Mouse (Mus musculus) T-cell, adult 2 months (primary cell): ENCODE data around the gene Upk3bl.
"Not testable (repeated sequence)": the region's sequence is repeated elsewhere in the genome, so short reads cannot be mapped to it uniquely, and the experiment has no call there.

Experiments used
- DNase-seq: peaks from one replicate; pipeline ENCODE4 v3.0.0; 2022; ENCODE audit warnings: low spot score

Gene Upk3bl

GRCm38 (mm10) chr5:136048541-136048940 lies 5.8 kb upstream of the Upk3bl start:
- not testable (repeated sequence) for DNase-seq

GRCm38 (mm10) chr5:136049926-136050325 lies 4.4 kb upstream of the Upk3bl start:
- no peak for DNase-seq

DNA sequence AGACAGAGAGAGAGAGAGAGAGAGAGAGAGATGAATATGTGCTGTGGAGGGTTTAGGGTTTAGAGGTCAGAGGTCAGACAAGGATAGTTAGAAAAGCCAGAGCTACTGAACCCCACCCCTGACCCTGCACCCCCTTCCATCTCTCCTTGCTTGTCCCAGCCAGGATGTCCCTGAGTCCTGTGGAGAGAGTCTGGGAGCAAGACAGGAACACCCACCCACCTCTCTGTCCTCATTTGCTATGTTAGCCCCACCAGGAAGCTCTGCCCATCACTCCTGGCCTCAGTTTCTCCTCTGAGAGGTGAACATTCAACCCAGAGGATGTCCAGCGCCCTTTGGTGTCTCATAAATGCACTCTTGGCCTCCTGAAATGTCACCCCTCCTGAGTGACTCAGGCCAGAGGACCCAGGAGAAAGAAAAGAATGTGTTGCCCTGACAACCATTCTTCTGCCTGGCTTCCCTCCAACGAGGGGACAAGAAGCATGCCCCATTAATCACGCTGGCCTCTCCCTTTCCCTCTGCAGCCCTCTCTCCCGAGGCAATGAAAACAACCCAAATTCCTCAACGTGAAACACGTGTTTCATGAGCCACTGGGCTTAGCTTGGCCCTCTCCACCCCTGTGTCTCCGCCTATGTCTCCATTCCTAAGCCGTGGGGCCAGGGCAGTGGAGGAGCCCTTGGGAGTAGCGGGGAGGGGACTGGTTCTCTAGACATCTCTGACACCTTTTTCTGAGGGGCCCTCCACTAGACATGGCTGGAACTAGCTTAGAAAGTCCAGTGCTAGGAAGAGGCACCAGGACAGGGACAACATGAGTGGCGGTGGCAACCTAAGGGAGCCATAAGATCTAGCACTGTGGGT lies 2.8 kb upstream of the Upk3bl start:
- no peak for DNase-seq

DNA sequence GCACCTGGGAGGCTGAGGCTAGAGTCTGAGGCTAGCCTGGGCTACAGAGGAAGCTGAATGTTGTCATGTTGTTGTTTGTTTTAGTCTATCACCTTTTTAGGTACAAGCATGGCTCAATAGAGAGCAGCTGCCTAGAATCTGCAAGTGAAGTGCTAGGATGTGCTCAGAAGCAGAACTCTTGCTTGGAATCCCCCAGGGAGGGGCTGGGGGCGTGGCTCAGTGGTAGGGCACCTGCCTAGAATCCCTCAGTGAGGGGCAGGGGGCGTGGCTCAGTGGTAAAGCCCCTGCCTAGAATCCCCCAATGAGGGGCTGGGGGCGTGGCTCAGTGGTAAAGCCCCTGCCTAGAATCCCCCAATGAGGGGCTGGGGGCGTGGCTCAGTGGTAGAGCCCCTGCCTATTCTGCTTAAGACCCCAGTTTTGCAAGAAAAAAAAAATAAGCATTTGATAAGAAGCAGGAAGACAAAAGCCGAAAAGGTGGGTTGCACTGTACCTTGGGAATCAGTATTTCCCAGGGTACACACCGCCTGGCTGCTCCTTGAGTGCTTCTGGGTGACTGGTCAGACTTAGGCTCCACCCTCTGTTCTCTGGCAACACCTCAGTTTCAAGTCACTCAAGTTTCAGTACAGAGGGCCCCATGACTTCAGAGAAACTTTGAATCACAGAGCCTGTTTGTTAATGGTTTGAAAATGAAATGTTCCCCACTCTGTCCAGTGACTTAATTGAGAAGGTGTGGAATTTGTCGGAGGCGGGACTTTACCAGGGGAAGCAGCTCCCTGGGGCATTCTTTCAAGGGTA lies 1.2 kb upstream of the Upk3bl start:
- DNase-seq, result no peak

DNA sequence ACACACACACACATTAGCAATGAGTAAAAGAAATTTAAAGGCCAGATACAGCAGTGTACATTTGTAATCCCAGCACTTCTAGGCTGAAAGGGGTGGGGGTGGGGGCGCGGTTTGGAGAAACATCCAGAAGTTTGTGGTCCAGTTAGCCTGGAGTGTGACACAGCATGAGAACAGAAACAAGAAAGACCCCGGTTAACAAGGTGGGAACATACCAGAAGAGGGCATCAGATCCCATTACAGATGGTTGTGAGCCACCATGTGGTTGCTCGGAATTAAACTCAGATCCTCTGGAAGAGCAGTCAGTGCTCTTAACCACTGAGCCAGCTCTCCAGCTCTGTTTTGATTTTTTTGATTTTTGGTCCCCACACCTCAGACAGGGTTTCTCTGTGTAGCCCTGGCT lies 1.8 kb downstream of the Upk3bl start:
- no peak for DNase-seq

DNA sequence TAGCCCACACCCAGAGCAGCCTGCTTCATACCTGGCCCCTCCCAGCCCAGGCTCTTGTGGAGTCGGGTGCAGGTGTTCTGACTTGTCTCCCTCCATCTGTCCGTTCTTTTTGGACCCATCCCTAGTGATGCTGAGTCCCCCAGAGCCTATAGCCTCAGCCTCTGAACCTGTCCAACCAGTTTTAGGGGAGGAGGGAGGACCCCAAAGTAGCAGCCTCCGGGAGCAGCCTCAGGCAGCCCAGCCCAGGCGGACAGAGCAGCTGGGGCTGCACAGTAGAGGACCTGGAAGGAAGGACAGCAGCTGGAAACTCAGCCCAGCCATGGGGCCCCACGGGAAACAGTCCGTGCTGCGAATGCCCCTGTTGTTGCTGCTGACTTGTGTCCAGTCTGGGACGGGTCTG lies 2.8 kb downstream of the Upk3bl start:
- DNase-seq, result no peak

GRCm38 (mm10) chr5:136061567-136061966 lies 7.3 kb downstream of the Upk3bl start:
- DNase-seq, result peak; percentile 47

- DNase-seq, result no peak
Observed at GRCm38 (mm10) chr5:136063920-136064319, 9.6 kb downstream of the Upk3bl start.

DNA sequence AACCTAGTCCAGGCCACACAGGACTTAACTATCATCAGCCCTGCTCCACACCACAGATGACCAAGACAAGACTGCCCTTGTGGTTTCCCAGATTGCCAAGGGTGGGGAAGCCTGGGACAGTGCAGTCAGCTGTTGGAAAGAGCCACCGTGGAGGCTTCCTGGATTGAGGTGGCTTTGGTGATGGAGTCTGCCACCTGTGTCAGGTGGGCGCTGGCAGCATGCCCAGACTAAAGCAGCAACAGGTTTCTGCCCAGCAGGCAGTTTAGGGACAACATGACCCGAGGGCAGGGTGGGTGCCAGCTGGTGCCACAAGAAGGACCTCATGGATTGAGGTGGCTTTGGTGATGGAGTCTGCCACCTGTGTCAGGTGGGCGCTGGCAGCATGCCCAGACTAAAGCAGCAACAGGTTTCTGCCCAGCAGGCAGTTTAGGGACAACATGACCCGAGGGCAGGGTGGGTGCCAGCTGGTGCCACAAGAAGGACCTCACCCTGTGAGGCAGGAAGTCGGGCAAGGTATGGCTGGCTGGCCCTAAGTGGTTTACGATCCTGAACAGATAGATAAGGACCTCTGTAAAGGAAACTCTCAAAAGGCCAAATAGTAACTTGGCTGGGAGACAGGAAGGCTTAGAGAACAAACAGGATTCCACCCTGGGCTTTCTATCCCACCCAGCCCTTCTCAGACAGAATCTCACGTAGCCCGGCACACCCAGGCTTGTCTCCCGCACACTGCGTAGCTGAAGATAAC lies 12.3 kb downstream of the Upk3bl start:
- DNase-seq, result not testable (repeated sequence)

GRCm38 (mm10) chr5:136069411-136069810 lies 15.1 kb downstream of the Upk3bl start:
- no peak for DNase-seq

GRCm38 (mm10) chr5:136073051-136073450 lies 18.8 kb downstream of the Upk3bl start:
- no peak for DNase-seq

DNA sequence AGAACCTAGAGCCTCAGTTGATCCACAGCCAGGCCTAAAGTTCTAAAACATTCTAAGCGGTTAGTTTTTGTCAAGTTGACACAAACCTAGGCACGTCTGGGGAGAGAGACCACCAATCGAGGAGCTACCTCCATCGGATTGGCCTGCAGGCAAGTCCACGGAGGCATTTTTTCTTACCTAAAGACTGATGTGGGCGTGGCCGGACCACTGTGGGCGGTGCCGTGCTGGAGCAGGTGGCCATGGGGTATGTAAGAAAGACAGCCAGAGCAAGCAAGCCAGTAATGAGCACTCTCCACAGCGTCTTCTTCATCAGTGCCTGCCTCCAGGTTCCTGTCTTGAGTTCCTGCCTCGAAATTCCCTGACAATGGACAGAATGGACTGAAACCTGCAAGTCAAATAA lies 19.2 kb downstream of the Upk3bl start:
- no peak for DNase-seq

- DNase-seq, result no peak
Observed at GRCm38 (mm10) chr5:136075076-136075475, 20.8 kb downstream of the Upk3bl start.

DNA sequence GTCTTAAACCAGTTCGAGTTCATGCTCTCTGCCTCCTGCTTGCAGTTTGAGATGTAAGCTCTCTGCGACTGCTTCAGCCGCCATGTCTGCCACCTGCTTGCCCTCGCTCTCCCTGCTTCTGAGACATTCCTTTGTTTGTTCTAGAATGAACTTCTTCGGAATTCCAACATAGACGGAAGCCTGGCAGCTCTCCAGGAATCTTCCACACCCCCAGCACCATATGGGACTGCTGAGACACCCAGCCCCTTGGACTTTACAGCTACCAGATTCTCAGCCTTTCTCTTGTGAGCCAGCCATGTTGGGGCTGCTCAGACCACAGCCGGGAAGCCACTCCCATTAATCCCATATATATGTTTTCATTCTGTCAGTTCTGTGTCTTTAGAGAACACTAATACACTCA lies 22.0 kb downstream of the Upk3bl start:
- no peak for DNase-seq

DNA sequence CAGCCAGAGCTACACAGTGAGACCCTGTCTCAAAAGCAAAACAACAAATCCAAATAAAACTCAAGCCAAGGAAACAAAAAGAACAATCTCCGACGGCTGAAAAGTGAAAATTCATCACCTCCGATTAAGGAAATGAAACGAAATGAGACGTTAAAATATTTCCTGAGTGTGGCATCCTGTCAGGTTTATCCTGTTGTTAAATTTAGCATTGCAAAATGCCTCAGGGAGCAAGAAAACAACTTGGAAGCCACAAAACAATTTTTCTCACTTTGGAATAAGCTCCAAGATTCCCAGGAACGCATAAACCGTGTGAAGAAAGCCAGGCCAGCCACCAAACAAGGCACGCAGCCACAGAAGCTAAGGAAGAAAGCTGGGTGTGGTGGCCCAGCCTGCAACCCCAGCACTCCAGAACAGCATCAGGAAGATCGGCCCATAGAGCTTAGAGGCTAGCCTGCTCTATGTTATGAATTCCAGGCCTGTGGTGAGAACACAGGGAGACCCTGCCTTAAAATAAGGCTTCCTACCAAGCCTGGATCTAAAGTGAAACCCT lies 22.8 kb downstream of the Upk3bl start:
- DNase-seq, result no peak

DNA sequence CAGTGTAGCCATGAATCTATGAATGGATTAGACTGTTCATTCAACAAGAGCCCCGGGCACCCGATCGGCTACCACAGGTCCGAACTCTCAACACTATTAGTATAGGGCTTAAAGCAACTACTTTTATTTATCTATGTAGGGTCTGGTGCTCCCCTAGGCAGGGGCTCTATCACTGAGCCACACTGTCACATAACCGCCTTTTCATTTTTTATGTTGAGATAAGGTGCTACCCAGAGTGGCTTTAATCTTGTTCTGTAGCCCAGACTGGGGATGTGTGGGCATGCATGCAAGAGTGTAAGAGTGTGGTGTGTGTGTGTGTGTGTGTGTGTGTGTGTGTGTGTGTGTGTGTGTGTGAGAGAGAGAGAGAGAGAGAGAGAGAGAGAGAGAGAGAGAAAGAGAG lies 23.8 kb downstream of the Upk3bl start:
- DNase-seq, result no peak

GRCm38 (mm10) chr5:136082345-136082744 lies 28.1 kb downstream of the Upk3bl start:
- peak; percentile 26 for DNase-seq

DNA sequence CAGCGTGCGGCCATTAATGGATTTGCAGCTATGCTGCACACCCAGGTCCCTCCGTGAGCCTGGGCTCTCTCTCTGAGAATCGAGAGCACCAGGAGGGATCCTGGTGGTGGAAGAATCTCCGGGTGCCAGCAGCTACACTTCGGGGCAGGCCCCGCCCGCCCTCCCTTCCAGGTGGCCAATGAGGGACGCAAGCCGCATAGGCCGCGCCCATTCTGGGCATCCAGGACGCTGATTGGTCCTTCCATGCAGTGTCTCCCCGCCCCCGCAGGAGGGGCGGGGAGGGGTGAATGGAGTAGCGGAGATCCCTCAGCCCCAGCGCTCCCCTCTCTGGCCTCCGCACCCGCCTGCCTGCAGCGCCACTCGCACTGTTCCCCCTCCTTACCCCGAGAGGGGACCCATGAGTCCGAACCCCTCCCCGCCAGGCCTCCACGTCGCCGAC lies 29.4 kb downstream of the Upk3bl start, which contains the start of gene Rasa4:
Gene Rasa4, plus strand, starts transcription at position 248 of the 439 bp plus-strand sequence.
- peak; percentile 93 for DNase-seq

DNA sequence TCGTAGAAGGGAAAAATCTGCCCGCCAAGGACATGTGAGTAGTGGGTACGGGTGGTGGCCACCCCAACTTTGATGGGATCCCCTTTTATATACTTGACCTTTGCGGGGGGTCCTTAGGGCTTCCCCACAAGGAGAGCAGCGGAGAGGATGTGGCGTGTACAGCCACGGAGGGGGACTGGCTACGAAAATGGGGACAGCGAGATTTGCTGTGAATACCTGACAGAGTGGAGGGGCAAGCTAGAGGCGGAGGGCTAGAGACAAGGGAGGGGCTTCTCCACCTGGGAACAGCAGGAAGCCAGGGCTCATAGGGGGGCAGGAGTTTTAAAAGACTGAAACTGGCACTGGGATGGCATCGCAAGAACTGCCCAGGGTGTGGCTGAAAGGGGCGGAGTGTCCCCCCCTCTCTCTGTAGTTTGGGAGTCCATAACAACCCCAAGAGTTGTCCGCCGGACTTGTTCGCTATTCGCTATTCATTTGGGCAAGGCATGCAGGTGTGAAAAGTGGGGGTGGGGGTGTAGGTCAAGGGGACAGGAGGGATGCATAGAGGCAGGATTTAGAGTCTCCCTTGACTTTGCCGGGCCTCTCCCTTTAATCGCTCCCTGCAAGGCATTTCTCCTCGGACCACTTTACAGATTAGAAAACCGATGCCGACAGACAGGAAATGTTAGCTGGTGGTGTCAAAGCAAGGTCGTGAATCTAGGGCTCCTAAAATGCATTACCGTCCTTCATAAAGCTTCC lies 30.0 kb downstream of the Upk3bl start:
- no peak for DNase-seq

- DNase-seq, result peak; percentile 36
Observed at GRCm38 (mm10) chr5:136084891-136085651, 30.8 kb downstream of the Upk3bl start.

DNA sequence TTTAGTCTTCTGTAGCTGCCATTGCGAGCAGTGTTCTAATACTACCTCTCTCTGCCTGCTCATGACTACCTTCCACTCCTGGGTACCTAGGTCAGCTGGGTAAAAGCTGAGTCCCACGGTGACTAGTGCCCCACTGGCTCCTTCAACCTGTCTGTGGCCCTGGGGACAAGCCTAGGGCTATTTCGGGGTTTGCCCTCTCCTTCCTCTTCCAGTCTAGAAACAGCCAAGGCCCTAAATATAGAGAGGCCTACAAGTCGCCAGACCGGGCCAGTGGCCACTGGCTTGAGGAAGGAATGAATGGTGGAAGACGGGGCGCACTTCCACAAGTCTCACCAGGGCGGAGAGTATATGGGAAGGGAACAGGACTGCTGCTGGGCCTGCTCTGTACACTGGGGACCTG lies 32.0 kb downstream of the Upk3bl start:
- no peak for DNase-seq
